Mouse (Mus musculus) heart, postnatal 0 days (tissue): Measurements from ENCODE around the gene Dusp12.

ENCODE experiments used
- CTCF ChIP-seq: IDR thresholded peaks from 2 replicates; pipeline ENCODE4 v1.5.1; 2016; ENCODE audit warnings: antibody characterized with exemption, control low read depth, low read depth
- EP300 ChIP-seq: IDR thresholded peaks from 2 replicates; pipeline ENCODE4 v1.6.1; 2016; ENCODE audit warnings: antibody characterized with exemption, low read depth

DNA sequence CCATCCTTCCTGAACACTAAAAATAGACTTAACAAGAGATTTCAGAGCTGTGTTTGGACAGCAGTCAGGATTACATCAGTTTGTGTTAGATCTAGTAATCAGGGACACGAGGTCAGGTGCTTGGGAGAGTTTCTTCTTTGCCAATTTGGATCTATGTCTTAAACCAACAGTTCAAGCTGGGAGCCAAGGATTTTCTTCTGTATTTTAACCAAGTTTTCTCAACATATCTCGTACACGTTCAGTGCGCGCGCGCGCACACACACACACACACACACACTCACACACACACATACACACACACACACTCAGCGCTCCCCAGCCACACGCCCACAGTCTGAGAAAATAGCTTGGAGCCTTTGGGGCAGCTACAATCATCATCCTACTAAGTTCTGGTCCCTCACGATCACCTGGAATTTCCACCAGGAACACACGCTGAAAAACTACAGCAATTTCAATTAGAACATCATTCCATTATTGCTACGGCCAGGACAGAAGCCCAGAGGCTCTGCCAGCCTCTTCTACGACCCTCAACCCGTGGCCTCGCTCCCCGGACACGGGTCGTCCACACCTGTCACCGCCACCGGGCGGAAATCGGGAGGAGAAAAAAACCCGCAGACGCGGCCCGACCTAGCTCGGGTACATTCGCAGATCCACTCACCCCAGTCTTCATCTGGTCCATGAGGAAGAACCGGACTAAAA is 18.2 kb downstream of the Dusp12 start:
- TF ChIP-seq EP300 (no peak), CTCF (no peak)
